Mouse (Mus musculus) frontal cortex, postnatal 36 days (tissue): ENCODE measurements around the gene Trim45.
A peak's percentile ranks its signal among the peaks of the same experiment; 100 is the strongest.

Experiments used
- DNase-seq, 2 experiments: peaks; one replicate each; pipeline ENCODE4 v3.0.0; 2022; ENCODE audit warnings: low spot score in 2 of 2

The Trim45 gene

DNA sequence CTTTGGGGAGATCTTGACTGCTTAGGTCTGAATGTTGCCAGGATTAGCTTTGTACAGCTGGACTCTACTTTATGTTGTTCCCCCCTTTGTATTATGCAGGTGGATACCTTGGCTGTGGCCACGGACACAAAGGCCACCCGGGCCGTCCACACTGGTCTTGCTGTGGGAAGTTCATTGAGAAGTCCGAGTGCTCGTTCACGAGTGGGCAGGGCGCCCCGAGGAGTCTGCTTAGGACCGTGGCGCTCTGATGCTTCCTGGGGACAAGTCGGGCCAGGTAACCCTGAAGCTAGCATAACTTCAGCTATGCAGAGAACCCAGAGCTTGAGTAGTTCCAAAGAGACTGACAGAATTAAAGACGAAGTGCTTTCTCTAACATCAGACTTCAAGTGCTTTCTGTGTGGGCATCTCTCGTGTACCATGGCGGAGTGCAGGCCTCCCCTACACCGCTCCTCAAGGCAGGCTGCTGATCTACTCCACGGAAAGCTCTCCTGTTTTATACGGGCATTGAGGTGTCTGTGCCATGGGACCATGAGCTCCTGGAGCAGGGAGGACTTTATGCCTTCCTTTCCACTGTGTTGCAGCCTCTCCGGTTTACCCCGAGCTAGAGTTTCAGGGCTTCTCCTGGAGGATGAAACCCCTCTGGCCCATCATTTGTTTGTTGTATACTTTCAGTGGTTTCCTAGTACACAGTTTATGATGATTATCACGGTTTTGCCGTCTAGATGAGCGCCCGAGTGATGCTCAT is 9.5 kb downstream of the Trim45 start:
- DNase-seq = no peak

GRCm38 (mm10) chr3:100932077-100932944 is 10.3 kb downstream of the Trim45 start:
- DNase-seq = no peak

GRCm38 (mm10) chr3:100935521-100935920 is 13.5 kb downstream of the Trim45 start:
- no peak for DNase-seq

GRCm38 (mm10) chr3:100936201-100936600 is 14.2 kb downstream of the Trim45 start:
- DNase-seq = no peak

GRCm38 (mm10) chr3:100938211-100938610 is 16.2 kb downstream of the Trim45 start:
- DNase-seq = no peak

DNA sequence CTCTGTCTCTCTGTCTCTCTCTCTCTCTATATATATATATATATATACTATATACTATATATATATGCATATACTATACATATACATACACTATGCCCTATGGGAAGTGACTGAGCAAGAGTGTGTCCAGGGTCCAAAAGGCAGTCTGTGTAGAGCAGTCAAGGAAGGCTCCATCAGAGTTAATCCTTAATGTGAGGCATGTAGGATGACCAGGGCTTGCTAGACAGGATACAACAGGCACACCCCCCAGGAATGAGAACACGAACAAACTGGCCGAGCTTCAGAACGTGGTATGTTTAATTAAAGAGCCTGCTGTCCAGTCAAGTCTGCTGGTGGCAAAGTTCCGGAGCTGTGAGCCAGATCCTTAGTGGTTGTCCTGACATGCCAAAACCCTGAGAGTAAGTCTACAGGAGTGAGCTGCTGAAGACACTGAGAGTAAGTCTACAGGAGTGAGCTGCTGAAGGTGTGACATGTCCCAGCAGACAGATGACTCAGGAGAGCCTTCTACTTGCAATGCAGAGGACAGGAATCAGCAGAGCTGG is 18.6 kb downstream of the Trim45 start:
- no peak for DNase-seq

DNA sequence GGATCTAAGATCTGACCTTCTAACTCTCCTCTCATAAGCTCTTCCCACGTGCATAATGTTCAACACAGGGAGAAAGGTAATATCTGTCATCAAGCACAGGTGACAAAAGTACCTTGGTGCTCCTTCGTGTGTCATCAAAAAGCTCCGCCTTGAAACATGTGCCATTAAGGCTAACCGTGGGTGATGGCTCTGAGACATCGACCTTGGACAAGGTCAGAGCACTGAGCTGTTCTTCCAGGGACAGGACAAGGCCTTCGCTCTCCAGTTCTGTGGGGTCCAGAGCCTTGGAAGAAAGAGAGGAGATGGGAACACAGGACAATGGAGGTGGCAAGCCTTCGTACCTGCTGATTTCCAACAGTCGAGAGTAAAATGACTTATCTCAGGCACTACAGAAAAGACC is 25.3 kb downstream of the Trim45 start:
- no peak for DNase-seq

GRCm38 (mm10) chr3:100951531-100951930 is 29.5 kb downstream of the Trim45 start:
- no peak for DNase-seq

DNA sequence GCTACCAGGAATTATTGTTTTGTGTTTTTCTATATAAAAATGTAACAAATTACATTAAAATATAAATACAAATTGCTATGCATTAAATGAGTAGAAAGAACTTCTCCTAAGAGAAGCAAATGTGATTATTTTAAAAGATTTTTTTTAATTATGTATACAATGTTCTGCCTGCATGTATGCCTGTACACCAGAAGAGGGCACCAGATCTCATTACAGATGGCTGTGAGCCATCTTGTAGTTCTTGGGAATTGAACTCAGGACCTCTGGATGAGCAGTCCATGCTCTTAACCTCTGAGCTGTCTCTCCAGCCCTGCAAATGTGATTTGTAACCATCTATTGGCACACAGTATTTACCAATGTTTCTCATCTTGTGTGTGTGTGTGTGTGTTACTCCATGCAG is 32.6 kb downstream of the Trim45 start:
- no peak for DNase-seq

GRCm38 (mm10) chr3:100961007-100961406 is 39.0 kb downstream of the Trim45 start:
- no peak for DNase-seq

DNA sequence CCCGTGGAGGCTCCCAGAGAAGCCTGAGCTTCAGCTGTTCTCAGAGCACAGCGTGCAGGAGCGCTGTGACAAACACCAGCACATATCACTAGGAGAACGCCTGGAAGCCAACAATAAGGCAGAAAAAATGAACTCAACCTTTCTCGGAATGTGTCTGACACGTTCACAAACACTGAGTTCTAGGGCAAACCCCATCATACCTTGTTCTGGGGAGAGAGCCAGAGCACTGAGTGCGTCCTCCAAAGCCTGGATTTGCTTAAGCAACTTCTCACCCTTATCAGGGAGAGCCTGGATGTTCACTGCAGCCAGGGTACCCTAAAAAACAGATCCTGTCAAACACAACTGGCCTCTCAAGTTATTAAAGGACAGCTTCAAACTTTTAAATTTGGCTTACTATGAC is 39.5 kb downstream of the Trim45 start:
- DNase-seq = no peak

DNA sequence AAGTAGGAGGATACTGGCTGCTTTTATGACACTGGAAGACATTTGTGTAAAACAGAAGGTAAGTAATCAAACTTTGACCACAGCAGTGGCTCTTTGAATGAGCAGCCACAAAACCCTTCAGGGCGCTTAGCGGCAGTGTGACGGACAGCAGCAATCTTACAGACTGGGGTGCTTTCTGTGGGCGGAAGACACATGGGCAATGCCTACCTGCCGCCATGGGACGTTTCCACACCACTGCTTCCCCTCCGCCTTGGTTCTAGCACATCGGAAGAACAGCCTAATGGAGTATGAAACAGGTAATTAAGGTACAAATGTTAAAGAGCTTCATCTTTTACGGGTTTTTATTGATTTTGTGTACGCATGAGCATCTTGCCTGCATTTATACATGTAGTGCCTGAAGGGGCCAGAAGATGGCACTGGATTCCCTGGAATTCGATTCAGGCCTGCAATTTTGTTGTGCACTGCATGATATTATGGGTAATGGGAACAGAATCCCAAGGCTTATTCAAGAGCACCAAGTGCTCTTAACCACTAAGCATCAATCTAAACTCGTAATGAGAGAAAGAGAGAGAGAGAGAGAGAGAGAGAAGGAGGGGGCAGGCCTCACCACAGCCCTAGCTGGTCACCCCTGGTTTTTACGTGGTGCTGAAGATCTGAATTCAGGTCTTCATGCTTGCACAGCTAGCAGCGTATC is 42.0 kb downstream of the Trim45 start:
- peak; percentile 46 to 79 for DNase-seq

GRCm38 (mm10) chr3:100969176-100969917 is 47.3 kb downstream of the Trim45 start, which contains the start of gene Ttf2:
Ttf2 (minus strand) TSS chr3:100969663.
- peak; percentile 85 to 88 for DNase-seq

GRCm38 (mm10) chr3:100973906-100974305 is 51.9 kb downstream of the Trim45 start:
- DNase-seq = peak in 1 of 2 experiments; percentile 42

DNA sequence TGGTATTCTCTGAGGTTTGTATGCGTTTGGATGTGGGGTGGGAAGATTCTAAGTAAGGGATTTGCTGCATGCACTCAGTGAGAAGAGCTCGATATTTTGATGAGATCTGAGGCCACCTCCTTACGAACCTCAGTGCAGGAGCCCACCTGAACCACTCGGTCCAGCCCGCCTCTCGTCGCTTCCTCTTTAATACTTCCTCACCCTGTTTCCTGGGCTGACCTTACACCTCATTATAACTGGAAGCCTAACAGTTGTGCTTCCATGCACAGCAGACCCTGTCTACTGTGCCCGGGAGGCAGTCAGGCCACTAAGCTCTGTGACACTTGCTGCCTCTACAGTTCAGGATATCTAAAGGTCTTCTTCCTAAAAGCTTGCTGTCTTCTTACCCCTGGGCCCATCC is 57.3 kb downstream of the Trim45 start:
- DNase-seq = no peak
